Mouse (Mus musculus): ENCODE measurements around the gene Cxcl14.

Cxcl14 gene

GRCm38 (mm10) chr13:56289998-56290397 lies 6.4 kb downstream of the Cxcl14 start:
- no peak for DNase-seq (ENCODE audit: low spot score in 2 of 2)

- DNase-seq (ENCODE audit: low spot score in 2 of 2): no peak
Observed at GRCm38 (mm10) chr13:56289261-56289660, 7.1 kb downstream of the Cxcl14 start.

DNA sequence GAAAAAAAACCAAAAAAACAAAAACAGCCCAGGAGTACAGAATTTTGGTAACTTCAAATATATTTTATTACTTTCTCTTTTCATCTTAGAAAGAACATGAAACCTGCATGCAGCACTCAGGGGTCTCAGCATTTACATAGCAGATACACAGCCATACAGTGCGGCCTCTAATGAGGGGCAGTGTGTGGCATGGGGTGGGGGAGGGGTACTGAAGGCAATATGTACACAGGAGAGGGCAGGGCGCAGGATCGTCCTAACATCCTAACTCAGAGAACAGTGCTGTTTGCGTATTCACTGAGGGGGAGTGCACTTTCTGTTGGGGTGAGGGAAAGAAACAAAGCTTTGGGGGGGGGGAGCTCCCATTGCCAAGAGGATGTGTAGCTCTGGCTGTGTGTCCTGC lies 7.8 kb downstream of the Cxcl14 start:
- no peak for DNase-seq (ENCODE audit: low spot score in 2 of 2)

GRCm38 (mm10) chr13:56287091-56287490 lies 9.3 kb downstream of the Cxcl14 start:
- no peak for DNase-seq (ENCODE audit: low spot score in 2 of 2)

- no peak for DNase-seq (ENCODE audit: low spot score in 2 of 2)
Observed at GRCm38 (mm10) chr13:56283321-56283720, 13.0 kb downstream of the Cxcl14 start.

DNA sequence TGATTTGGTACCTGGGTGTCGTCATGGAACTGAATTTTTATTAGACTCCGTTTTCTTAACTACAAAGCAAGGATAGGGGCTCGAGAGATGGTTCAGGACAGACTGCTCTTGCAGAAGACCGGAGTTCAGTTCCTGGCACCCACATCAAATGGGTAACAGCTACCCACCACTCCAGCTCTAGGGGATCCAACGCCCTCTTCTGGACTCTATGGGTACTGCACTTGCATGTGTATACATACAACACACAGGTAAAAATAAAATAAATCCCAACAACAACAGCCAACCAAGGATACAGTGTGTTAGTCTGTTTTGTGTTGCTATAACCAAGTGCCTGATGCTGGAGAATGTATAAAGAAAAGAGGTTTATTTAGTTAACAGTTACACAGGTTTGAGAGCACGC lies 16.0 kb downstream of the Cxcl14 start:
- no peak for DNase-seq (ENCODE audit: low spot score in 2 of 2)

DNA sequence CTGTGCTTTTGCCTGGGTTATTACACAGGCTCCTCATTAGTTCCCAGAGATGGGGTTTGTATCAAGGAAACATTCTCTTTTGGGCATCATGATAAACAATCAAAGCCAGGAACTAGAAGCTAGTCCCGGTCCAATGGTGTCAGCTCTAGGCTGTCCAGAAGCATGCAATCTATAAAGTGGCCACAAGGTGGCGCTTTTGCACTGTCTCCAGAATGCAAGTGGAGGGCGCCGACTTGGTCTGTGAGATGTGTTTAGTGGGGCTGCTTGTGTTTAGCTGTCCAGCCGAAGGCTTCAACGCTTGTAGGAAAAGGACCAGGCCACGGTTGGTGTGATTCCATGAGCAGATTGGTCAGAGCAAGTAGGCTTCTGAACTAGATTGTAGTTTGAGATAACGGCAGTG lies 16.9 kb downstream of the Cxcl14 start:
- peak; percentile 53 to 86 for DNase-seq (ENCODE audit: low spot score in 2 of 2)

DNA sequence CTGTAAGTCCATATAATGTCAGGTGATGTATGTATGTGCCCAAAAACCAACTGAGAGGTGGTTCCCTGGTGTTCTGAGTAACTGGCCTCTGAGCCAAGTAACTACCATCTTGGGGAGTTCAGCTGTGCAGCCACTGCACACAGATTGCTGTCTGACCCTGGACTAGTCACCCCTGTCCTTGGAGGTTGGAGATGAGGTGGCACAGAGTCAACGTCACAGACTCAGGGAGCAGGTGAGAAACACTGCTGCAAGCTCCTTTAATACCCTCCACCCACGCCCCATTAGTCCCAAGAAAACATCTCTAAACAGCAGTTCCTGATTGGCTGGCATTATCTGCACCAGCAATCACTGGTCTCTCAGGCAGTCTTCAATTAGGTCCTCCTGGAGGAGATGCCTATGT lies 21.2 kb downstream of the Cxcl14 start:
- no peak for DNase-seq (ENCODE audit: low spot score in 2 of 2)

DNA sequence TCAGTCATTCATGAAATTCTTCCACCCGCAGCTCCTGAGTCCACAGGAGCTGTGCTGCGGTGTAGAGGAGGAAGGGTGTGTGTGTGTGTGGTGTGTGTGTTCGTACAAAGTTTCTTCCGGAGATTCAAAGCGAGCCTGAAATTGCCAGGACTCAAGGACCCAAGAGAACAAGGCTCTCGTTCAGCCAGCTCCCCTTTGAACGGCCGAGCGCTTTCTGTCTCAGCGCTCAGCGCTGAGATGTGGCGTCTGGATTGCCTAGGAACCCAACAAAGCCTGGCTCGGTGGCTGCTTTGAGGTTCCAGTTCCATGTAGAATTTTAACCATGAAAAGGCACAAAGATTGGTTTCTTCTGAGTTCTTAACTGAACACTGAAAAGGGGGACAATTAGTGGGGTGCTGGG lies 26.2 kb downstream of the Cxcl14 start:
- no peak for DNase-seq (ENCODE audit: low spot score in 2 of 2)

GRCm38 (mm10) chr13:56267396-56267795 lies 29.0 kb downstream of the Cxcl14 start:
- DNase-seq (ENCODE audit: low spot score in 2 of 2): no peak

DNA sequence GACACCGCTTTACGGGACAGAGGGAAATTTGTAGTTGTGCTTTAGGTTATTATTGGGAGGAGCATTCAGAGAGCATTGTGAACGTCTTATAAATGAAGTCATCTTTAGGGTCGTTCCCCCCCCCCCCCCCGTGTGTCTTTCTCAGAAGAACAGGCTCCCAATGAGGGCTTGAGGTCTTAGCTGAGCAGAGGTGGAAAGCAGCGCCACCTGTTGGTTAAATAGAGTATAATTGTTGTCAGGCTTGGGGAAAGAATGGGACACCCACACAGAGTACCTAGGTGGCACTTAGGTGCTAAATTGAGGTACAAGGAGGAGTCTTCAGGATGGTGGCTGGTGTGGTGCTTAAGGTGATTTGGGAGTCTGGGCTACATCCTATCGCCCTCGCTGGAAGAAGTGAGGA lies 29.9 kb downstream of the Cxcl14 start:
- DNase-seq (ENCODE audit: low spot score in 2 of 2): no peak

GRCm38 (mm10) chr13:56265661-56266060 lies 30.7 kb downstream of the Cxcl14 start:
- DNase-seq (ENCODE audit: low spot score in 2 of 2): no peak

DNA sequence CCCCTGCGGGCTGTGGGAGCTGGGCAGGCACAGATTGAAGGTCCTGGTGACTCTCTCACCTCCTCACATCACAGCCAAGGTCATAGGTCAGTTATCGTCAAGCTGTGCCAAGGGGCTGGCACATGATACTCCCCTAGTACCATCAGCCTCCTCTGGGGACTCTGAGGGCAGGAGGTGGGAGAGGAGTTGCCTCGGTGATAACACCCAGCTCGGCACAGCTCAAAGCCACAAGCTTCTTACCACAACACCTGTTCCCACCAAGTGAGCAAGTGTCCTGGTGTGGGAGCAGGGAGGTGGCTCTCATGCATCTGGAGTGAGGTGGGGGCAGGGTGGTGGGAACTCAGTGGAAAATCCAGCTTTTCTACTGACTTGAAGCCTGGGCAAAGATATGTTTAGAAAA lies 34.1 kb downstream of the Cxcl14 start:
- DNase-seq (ENCODE audit: low spot score in 2 of 2): no peak

DNA sequence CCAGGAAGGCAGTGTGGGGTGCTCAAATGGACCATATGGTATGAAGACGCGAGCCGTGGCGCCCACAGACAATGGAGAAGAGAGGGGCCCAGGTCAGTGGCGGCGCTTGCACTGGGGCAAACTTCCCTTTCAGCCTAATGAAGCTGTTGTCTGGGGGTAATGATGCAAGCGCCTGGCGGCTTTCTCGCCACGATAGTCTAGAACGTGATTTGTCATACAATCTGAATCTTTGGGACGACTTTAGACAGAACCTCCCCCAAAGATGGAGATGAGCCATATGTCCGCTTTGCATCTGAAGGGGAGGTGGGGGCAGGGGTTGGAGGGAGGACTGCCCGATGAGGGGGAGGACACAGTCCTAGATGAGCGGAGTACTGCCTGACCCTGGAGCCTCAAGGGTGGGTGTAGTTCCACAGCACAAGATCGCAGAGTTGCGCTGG lies 36.0 kb downstream of the Cxcl14 start:
- DNase-seq (ENCODE audit: low spot score in 2 of 2): no peak

DNA sequence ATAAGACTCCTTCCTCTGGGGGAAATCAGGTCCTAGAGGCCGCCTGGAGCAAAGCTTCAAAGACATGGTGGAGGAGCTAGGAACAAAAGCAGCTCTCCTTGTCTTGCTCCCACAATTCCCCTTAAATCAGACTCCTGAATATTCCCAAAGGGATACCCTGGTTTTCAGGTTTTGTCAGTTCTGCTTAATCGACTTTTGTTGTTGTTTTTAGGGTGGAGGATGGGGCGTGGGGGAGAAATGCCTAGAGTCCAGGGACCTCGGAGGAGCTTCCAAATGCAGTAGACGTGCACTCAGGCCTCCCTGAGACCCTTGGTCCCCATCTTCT lies 36.5 kb downstream of the Cxcl14 start:
- no peak for DNase-seq (ENCODE audit: low spot score in 2 of 2)

- no peak for DNase-seq (ENCODE audit: low spot score in 2 of 2)
Observed at GRCm38 (mm10) chr13:56259021-56259925, 37.1 kb downstream of the Cxcl14 start.

- DNase-seq (ENCODE audit: low spot score in 2 of 2): no peak
Observed at GRCm38 (mm10) chr13:56258196-56259020, 37.9 kb downstream of the Cxcl14 start.

DNA sequence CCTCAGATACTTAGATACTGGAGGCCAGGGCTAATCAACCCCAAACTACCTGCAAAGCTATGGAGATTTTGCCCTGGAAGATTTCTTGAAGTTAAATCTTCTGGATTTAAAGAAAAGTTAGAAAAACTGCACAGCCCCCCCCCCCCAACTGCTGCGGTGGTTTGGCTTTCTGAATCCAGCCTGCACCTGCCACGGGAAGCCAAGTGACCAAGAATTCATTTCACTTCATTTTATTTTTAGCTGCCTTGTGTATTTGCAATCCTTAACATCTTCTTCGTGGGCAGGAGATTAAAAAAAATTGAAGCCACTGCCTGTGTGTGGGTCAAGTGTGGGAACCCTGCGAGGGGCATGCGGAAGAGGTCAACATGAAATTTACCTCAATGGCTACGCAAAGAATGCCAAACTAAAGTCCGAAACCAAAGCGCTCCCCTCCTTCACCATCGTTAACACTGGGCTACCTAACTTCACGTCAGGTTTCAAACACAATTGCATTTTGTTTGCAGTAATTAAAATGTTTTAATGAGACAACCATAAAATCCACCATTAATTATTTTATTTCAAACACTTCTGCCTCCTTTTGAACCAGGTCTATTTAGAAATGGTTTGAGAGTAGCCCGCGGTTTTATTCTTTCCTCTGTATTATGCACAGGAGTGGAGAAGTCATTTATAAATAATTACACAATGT lies 38.7 kb downstream of the Cxcl14 start:
- DNase-seq (ENCODE audit: low spot score in 2 of 2): no peak

DNA sequence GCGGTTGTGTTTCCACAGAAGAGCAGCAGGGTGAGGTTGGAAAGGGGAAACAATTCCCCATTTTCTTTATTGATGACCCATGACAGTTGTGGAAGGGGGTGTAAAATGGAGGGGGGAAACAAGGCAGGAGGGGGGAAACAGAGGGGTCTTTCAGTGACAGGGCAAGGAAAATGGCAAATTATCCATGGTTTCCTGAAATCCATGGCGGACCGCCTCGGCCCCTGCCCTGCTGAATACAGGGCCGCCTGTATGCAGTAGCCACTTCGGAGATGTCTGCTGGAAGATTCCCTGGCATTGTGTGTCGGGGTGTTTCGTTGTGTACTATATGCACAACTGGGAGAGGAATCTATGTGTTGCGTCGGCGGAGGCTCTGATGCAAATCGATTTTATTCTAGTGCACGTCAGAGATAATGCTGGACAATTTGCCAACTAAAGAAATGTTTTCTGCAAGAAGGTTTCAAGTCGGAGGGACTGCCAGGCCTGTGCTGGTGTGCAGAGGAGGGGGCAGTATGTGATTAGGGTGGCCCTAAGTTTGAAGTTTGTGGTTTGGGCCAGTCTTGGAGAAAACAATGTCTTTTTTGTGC lies 39.5 kb downstream of the Cxcl14 start:
- no peak for DNase-seq (ENCODE audit: low spot score in 2 of 2)

DNA sequence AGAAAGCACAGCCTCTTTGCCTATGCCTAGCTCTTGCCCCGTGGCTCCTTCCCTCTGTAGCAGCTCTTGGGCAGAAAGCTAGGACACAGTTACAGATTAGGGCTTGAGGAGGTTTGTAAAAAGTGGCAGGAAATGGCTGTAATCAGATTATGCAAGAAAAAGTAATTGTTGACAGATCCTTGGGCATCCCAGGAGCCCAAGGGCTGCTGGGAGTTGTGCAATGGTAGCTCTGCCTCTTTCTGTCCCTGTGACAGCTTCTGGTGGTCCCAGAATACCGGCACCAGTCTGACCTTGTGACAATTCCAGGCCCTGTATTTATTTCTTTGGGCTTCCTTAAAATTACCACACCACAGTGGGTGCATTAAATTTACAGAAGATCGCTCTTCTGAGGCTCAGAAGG lies 43.0 kb downstream of the Cxcl14 start:
- no peak for DNase-seq (ENCODE audit: low spot score in 2 of 2)

DNA sequence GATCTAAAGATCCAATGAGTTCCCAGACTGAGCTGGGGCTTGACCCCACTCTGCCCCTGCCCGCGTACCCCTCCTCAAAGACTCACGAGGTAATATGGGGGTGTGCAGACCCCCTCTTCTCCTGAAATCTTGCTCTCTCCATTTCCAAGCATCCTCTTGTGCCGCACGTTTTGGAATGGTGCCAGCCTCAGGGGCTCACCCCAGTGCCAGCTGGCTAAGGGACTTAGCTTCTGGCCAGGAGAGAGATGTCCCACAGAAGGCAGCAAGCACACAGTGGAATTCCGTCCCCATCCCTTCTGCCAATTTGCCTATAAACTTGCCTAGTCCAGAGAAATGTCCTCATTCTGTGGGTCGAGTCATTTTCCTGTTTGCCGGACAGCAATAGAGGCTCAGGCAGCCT lies 43.6 kb downstream of the Cxcl14 start:
- DNase-seq (ENCODE audit: low spot score in 2 of 2): no peak

Data from spleen, postnatal 4 days (tissue).